Mouse (Mus musculus) G1E (cell line): Measurements from ENCODE around the gene Rps10. TPM values are rescaled to one million over a fixed set of nuclear protein-coding genes. Genes with fewer than 3 reads are reported as not detected.

ENCODE experiments used
- ATAC-seq: 2 replicates; pipeline ENCODE4 v1.8.0; 2016; ENCODE audit warnings: mild to moderate bottlenecking; ENCODE audit not compliant: insufficient number of reproducible peaks, poor library complexity, low FRiP score, severe bottlenecking; ENCODE audit errors: extremely low read depth
- DNase-seq: peaks from one replicate; pipeline ENCODE4 v3.0.0; 2012; ENCODE audit warnings: low spot score
- H3K27me3 ChIP-seq: 2 replicates; pipeline ENCODE4 v1.6.1; 2012; ENCODE audit warnings: mild to moderate bottlenecking, low read length, inconsistent platforms; ENCODE audit not compliant: insufficient read depth
- H3K36me3 ChIP-seq: replicated peaks from 2 replicates; pipeline ENCODE3; 2012; ENCODE audit warnings: mild to moderate bottlenecking, inconsistent platforms
- H3K4me1 ChIP-seq: 2 replicates; pipeline ENCODE4 v1.6.1; 2012; ENCODE audit warnings: low read depth, low read length, inconsistent platforms, mixed read lengths; ENCODE audit not compliant: insufficient read depth
- H3K4me3 ChIP-seq: 2 replicates; pipeline ENCODE4 v1.5.1; 2012; ENCODE audit warnings: low read depth, mild to moderate bottlenecking, inconsistent platforms, low read length, moderate library complexity, mixed read lengths
- H3K9me3 ChIP-seq: replicated peaks from 2 replicates; pipeline ENCODE4 v1.6.1; 2012; ENCODE audit warnings: inconsistent platforms
- CTCF ChIP-seq: IDR thresholded peaks from 2 replicates; pipeline ENCODE4 v1.5.1; 2012; ENCODE audit warnings: low read depth, low read length, inconsistent platforms, mixed read lengths
- GATA1 ChIP-seq: IDR thresholded peaks from 2 replicates; pipeline ENCODE4 v1.6.1; 2012; ENCODE audit warnings: borderline replicate concordance, low read length, inconsistent platforms, mixed read lengths
- GATA2 ChIP-seq: IDR thresholded peaks from 2 replicates; pipeline ENCODE4 v1.6.1; 2012; ENCODE audit warnings: low read depth, low read length, inconsistent platforms, borderline replicate concordance
- POLR2AphosphoS5 ChIP-seq: IDR thresholded peaks from 2 replicates; pipeline ENCODE4 v1.6.1; 2012; ENCODE audit warnings: low read depth, low read length, inconsistent platforms; ENCODE audit not compliant: insufficient replicate concordance
- TAL1 ChIP-seq: conservative IDR thresholded peaks from 2 replicates; pipeline ENCODE4 v1.6.1; 2012; ENCODE audit warnings: low read depth, low read length, inconsistent platforms, mixed read lengths
- polyA plus RNA-seq: library from polyadenylated mRNA; stranded (reverse); fragments of >175 nt; gene quantifications from 2 replicates; pipeline ENCODE4 v1.2.3, GENCODE M21; 2012
- total RNA-seq, 2 experiments: library from RNA; stranded (forward) in 1 of 2; stranded (reverse) in 1 of 2; fragments of 200-1000 nt in 1 of 2; fragments of >200 nt in 1 of 2; fragmentation: Nextera tagmentation in 1 of 2; gene quantifications; 2 replicates each; pipeline ENCODE4 v1.2.3; 2014 to 2017

The Rps10 gene
- 2,280 and 2,438 TPM in 2 replicates for total RNA-seq (2014; fragmentation: Nextera tagmentation)
- total RNA-seq (2017), result 3,635 and 3,726 TPM in 2 replicates
- polyA plus RNA-seq, result 2,816 and 3,596 TPM in 2 replicates

GRCm38 (mm10) chr17:27636132-27637020 lies at the start of gene Rps10:
Rps10 (minus strand) TSS chr17:27636669.
- no peak for ATAC-seq
- H3K27me3 ChIP-seq, result peaks cover 3% of the 10 kb centered on the region; the same call in 1 of the 2 replicates
- no peak for DNase-seq
- H3K4me1 ChIP-seq, result peaks cover 42% of the 10 kb centered on the region
- peak within 1 kb of the TSS; percentile 91; the same call in 1 of the 2 replicates for H3K4me3 ChIP-seq
- no peak for TF ChIP-seq TAL1
- no peak for TF ChIP-seq CTCF
- TF ChIP-seq GATA1, result no peak
- TF ChIP-seq POLR2AphosphoS5, result no peak
- TF ChIP-seq GATA2, result no peak
- no peaks in the 10 kb centered on the region for H3K9me3 ChIP-seq
- peaks cover 34% of the 10 kb centered on the region for H3K36me3 ChIP-seq

GRCm38 (mm10) chr17:27685550-27685913 lies 49.1 kb upstream of the Rps10 start:
- TF ChIP-seq GATA2 (no peak), CTCF (no peak), TAL1 (no peak), GATA1 (no peak), POLR2AphosphoS5 (no peak)
- no peaks in the 10 kb centered on the region for H3K9me3 ChIP-seq
- H3K27me3 ChIP-seq, result peaks cover 21% of the 10 kb centered on the region
- no peak for ATAC-seq
- H3K4me1 ChIP-seq, result no peaks in the 10 kb centered on the region; the same call in 1 of the 2 replicates
- H3K36me3 ChIP-seq, result no peaks in the 10 kb centered on the region
- no peak overlapping the region for H3K4me3 ChIP-seq
- DNase-seq, result no peak

GRCm38 (mm10) chr17:27684886-27685549 lies 48.5 kb upstream of the Rps10 start:
- DNase-seq (no peak), ATAC-seq (no peak)
- no peaks in the 10 kb centered on the region for H3K36me3 ChIP-seq
- TF ChIP-seq GATA2, result no peak
- no peak for TF ChIP-seq TAL1
- TF ChIP-seq CTCF, result no peak
- TF ChIP-seq POLR2AphosphoS5, result no peak
- no peak for TF ChIP-seq GATA1
- H3K9me3 ChIP-seq, result no peaks in the 10 kb centered on the region
- H3K4me1 ChIP-seq, result no peaks in the 10 kb centered on the region; the same call in 1 of the 2 replicates
- H3K4me3 ChIP-seq, result no peak overlapping the region
- peaks cover 21% of the 10 kb centered on the region for H3K27me3 ChIP-seq

- DNase-seq, result no peak
- Histone ChIP-seq H3K36me3 (no peaks in the 10 kb centered on the region), H3K27me3 (peaks cover 6% of the 10 kb centered on the region), H3K4me3 (no peak overlapping the region), H3K9me3 (no peaks in the 10 kb centered on the region), H3K4me1 (peaks cover 9% of the 10 kb centered on the region)
- TF ChIP-seq CTCF (no peak), GATA2 (no peak), GATA1 (no peak), POLR2AphosphoS5 (no peak), TAL1 (no peak)
- no peak for ATAC-seq
These were observed 42.7 kb upstream of the Rps10 start for GRCm38 (mm10) chr17:27678924-27679813.

GRCm38 (mm10) chr17:27677756-27678155 lies 41.3 kb upstream of the Rps10 start:
- Histone ChIP-seq H3K36me3 (no peaks in the 10 kb centered on the region), H3K9me3 (no peaks in the 10 kb centered on the region), H3K4me3 (no peak overlapping the region), H3K4me1 (peaks cover 9% of the 10 kb centered on the region), H3K27me3 (peaks cover 6% of the 10 kb centered on the region)
- TF ChIP-seq GATA2, result no peak
- ATAC-seq, result no peak
- no peak for DNase-seq

GRCm38 (mm10) chr17:27676270-27676669 lies 39.8 kb upstream of the Rps10 start:
- DNase-seq, result no peak
- Histone ChIP-seq H3K36me3 (no peaks in the 10 kb centered on the region), H3K4me3 (no peak overlapping the region), H3K27me3 (peaks cover 6% of the 10 kb centered on the region), H3K4me1 (peaks cover 9% of the 10 kb centered on the region), H3K9me3 (no peaks in the 10 kb centered on the region)
- TF ChIP-seq GATA2, result no peak
- no peak for TF ChIP-seq POLR2AphosphoS5
- TF ChIP-seq TAL1, result no peak
- TF ChIP-seq GATA1, result no peak
- TF ChIP-seq CTCF, result no peak
- no peak for ATAC-seq
